Mouse (Mus musculus) midbrain, embryonic 16.5 days (tissue): ENCODE data around the gene Pdzd7. TPM values are rescaled to one million over a fixed set of nuclear protein-coding genes. Genes with fewer than 3 reads are reported as not detected.
A peak's percentile ranks its signal among the peaks of the same experiment; 100 is the strongest.

ENCODE experiments used
- ATAC-seq: fragments of 200-750 bp; cut with Nextera tagmentation; 2 replicates; pipeline ENCODE4 v1.8.0; 2017; ENCODE audit warnings: moderate TSS enrichment
- H3K27ac ChIP-seq: fragments of 300-500 bp; sonication (generic); 2 replicates; pipeline ENCODE4 v1.5.1; 2014; ENCODE audit warnings: mild to moderate bottlenecking, low read length, mixed read lengths
- H3K27me3 ChIP-seq: fragments of 300-500 bp; sonication (generic); 2 replicates; pipeline ENCODE4 v1.6.1; 2014; ENCODE audit warnings: low read depth, low read length, mixed read lengths; ENCODE audit not compliant: control insufficient read depth, insufficient read depth
- H3K36me3 ChIP-seq: fragments of 300-500 bp; sonication (generic); 2 replicates; pipeline ENCODE4 v1.6.1; 2014; ENCODE audit warnings: mild to moderate bottlenecking, low read length, moderate library complexity, mixed read lengths; ENCODE audit not compliant: control insufficient read depth, insufficient read depth
- H3K4me1 ChIP-seq: fragments of 300-500 bp; sonication (generic); 2 replicates; pipeline ENCODE4 v1.6.1; 2014; ENCODE audit warnings: mild to moderate bottlenecking, low read length, mixed read lengths; ENCODE audit not compliant: control insufficient read depth, insufficient read depth
- H3K4me2 ChIP-seq: fragments of 300-500 bp; sonication (generic); 2 replicates; pipeline ENCODE4 v1.6.1; 2014; ENCODE audit warnings: mild to moderate bottlenecking, low read length, mixed read lengths
- H3K4me3 ChIP-seq: fragments of 300-500 bp; sonication (generic); 2 replicates; pipeline ENCODE4 v1.5.1; 2014; ENCODE audit warnings: low read depth, mild to moderate bottlenecking, low read length, moderate library complexity, mixed read lengths
- H3K9ac ChIP-seq: fragments of 300-500 bp; sonication (generic); 2 replicates; pipeline ENCODE4 v1.6.1; 2014; ENCODE audit warnings: low read depth, low read length, mixed read lengths
- H3K9me3 ChIP-seq: fragments of 300-500 bp; sonication (generic); replicated peaks from 2 replicates; pipeline ENCODE4 v1.6.1; 2014; ENCODE audit warnings: mild to moderate bottlenecking, low read length, mixed read lengths; ENCODE audit not compliant: control insufficient read depth, poor library complexity, severe bottlenecking
- WGBS: fragments of 180-500 bp; shearing (Covaris S2); extraction: QIAGEN DNeasy Blood & Tissue Kit; methylation state at CpG from one replicate; pipeline ENCODE4 v1.1.7; 2014; 5-methylcytosine and 5-hydroxymethylcytosine counted together
- polyA plus RNA-seq: library from polyadenylated mRNA; unstranded; fragments of >200 nt; fragmentation: Nextera tagmentation; extraction: Ambion mirVana; gene quantifications from 2 replicates; pipeline ENCODE4 v1.2.1, GENCODE M21; 2015

Gene Pdzd7
- polyA plus RNA-seq, 1 experiment from 2014 or later = 3.9 TPM

GRCm38 (mm10) chr19:44999647-45000046 is 45.9 kb downstream of the Pdzd7 start:
- no peaks in the 10 kb centered on the region for H3K27me3 ChIP-seq
- H3K4me3 ChIP-seq = no peak overlapping the region
- WGBS = 87% methylated on average over 8 of the region's 8 CpGs
- H3K4me1 ChIP-seq = no peaks in the 10 kb centered on the region
- no peaks in the 10 kb centered on the region for H3K9me3 ChIP-seq
- H3K36me3 ChIP-seq = peaks cover 42% of the 10 kb centered on the region
- H3K4me2 ChIP-seq = no peak overlapping the region
- ATAC-seq = no peak
- H3K27ac ChIP-seq = no peak overlapping the region
- no peak overlapping the region for H3K9ac ChIP-seq

- Histone ChIP-seq H3K4me3 (no peak overlapping the region), H3K9me3 (no peaks in the 10 kb centered on the region), H3K4me1 (no peaks in the 10 kb centered on the region), H3K27ac (no peak overlapping the region), H3K9ac (no peak overlapping the region), H3K36me3 (peaks cover 40% of the 10 kb centered on the region), H3K4me2 (no peak overlapping the region), H3K27me3 (no peaks in the 10 kb centered on the region)
- WGBS = 88% methylated on average over 11 of the region's 11 CpGs
- no peak for ATAC-seq
Observed at GRCm38 (mm10) chr19:44997786-44998185, 47.7 kb downstream of the Pdzd7 start.

- Histone ChIP-seq H3K4me1 (peaks cover 16% of the 10 kb centered on the region), H3K9ac (no peak overlapping the region), H3K27ac (no peak overlapping the region), H3K4me3 (no peak overlapping the region), H3K4me2 (no peak overlapping the region), H3K9me3 (no peaks in the 10 kb centered on the region), H3K27me3 (no peaks in the 10 kb centered on the region), H3K36me3 (peaks cover 10% of the 10 kb centered on the region)
- no peak for ATAC-seq
- WGBS = 74% methylated on average over 7 of the region's 7 CpGs
Observed at GRCm38 (mm10) chr19:44992712-44993111, 52.8 kb downstream of the Pdzd7 start.

DNA sequence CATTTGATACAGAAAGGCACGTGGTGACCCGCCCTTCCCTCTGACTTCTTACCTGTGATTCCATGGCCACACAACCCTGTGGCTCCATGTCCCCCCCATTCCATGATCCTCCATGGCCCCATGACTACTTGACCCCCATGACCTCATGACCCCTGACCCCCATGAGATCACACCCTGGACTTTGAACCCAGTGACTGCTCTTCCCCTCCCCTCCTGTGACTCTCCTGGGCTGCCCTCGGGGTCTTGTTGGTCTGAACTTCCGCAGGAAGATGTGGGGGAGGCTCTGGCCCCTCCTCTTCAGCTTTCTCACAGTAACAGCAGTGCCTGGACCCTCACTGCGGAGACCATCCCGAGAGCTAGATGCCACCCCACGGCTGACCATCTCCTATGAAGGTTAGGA is 53.3 kb downstream of the Pdzd7 start:
- Histone ChIP-seq H3K4me3 (no peak overlapping the region), H3K27ac (no peak overlapping the region), H3K9me3 (no peaks in the 10 kb centered on the region), H3K4me2 (no peak overlapping the region), H3K4me1 (peaks cover 16% of the 10 kb centered on the region), H3K27me3 (no peaks in the 10 kb centered on the region), H3K36me3 (peaks cover 7% of the 10 kb centered on the region), H3K9ac (no peak overlapping the region)
- 60% methylated on average over 7 of the region's 7 CpGs for WGBS
- no peak for ATAC-seq

DNA sequence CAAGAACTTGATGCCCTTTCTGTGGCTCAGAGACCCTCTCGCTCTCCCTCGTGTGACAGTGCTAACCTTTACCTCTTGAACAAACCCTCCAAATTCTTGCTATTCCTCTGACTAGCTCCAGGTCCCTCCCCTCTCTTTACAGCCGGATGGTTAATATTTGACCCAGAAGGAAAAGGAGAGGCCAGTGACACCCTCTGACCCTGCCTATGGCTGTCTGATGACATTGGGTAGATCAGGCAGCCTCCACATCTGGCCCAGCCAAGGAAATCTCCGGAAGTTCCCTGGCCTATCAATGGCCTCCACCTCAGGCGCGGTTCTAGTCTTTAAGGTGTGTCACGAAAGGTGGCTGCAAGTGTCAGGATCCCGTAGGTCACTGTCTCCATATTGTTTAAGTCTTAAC is 54.5 kb downstream of the Pdzd7 start:
- no peak overlapping the region for H3K4me3 ChIP-seq
- 0 out of 2 replicates have a peak, but pooled peaks cover 3% of the 10 kb centered on the region for H3K36me3 ChIP-seq
- H3K4me2 ChIP-seq = no peak overlapping the region; the same call in 1 of the 2 replicates
- WGBS = 87% methylated on average over 8 of the region's 8 CpGs
- no peak for ATAC-seq
- H3K27me3 ChIP-seq = no peaks in the 10 kb centered on the region
- H3K27ac ChIP-seq = no peak overlapping the region
- H3K9ac ChIP-seq = no peak overlapping the region
- H3K4me1 ChIP-seq = peaks cover 16% of the 10 kb centered on the region
- H3K9me3 ChIP-seq = no peaks in the 10 kb centered on the region

- ATAC-seq = peak; percentile 46
- Histone ChIP-seq H3K4me3 (peak overlapping the region; percentile 63), H3K27ac (peak overlapping the region; percentile 69), H3K4me2 (peak overlapping the region; percentile 76), H3K36me3 (0 out of 2 replicates have a peak, but pooled peaks cover 3% of the 10 kb centered on the region), H3K4me1 (peaks cover 16% of the 10 kb centered on the region), H3K27me3 (no peaks in the 10 kb centered on the region), H3K9me3 (no peaks in the 10 kb centered on the region), H3K9ac (peak overlapping the region; percentile 85)
- 5% methylated on average over 22 of the region's 22 CpGs for WGBS
Observed at GRCm38 (mm10) chr19:44989567-44990495, 55.7 kb downstream of the Pdzd7 start.

- no peaks in the 10 kb centered on the region for H3K27me3 ChIP-seq
- under 1% methylated on average over 37 of the region's 58 CpGs for WGBS
- H3K4me1 ChIP-seq = peaks cover 16% of the 10 kb centered on the region
- H3K36me3 ChIP-seq = 0 out of 2 replicates have a peak, but pooled peaks cover 3% of the 10 kb centered on the region
- no peaks in the 10 kb centered on the region for H3K9me3 ChIP-seq
- peak; percentile 87 for ATAC-seq
- H3K27ac ChIP-seq = peak within 1 kb of the TSS; percentile 69
- H3K4me3 ChIP-seq = peak within 1 kb of the TSS; percentile 63
- peak within 1 kb of the TSS; percentile 85 for H3K9ac ChIP-seq
- H3K4me2 ChIP-seq = peak within 1 kb of the TSS; percentile 76
Observed at GRCm38 (mm10) chr19:44988831-44989566, 56.5 kb downstream of the Pdzd7 start, which contains the start of gene Sema4g. Sema4g (plus strand) TSS chr19:44989101.

- Histone ChIP-seq H3K36me3 (0 out of 2 replicates have a peak, but pooled peaks cover 3% of the 10 kb centered on the region), H3K27me3 (no peaks in the 10 kb centered on the region), H3K27ac (peak overlapping the region; percentile 69), H3K9me3 (no peaks in the 10 kb centered on the region), H3K4me2 (peak overlapping the region; percentile 76), H3K9ac (peak overlapping the region; percentile 85), H3K4me1 (peaks cover 16% of the 10 kb centered on the region), H3K4me3 (peak overlapping the region; percentile 63)
- 22% methylated on average over 9 of the region's 9 CpGs for WGBS
- no peak for ATAC-seq
Observed at GRCm38 (mm10) chr19:44988321-44988720, 57.2 kb downstream of the Pdzd7 start.
